Mouse (Mus musculus): ENCODE data around the gene Rnf166. TPM values are rescaled to one million over a fixed set of nuclear protein-coding genes. Genes with fewer than 3 reads are reported as not detected.

Rnf166 gene
- polyA plus RNA-seq, 1 experiment from 2014 or later: 11.5 TPM

GRCm38 (mm10) chr8:122500856-122501255, 25.0 kb upstream of the Rnf166 start:
- H3K27me3 ChIP-seq: no peaks in the 10 kb centered on the region
- H3K9ac ChIP-seq: no peak overlapping the region
- H3K36me3 ChIP-seq (replicated peaks): peaks cover 95% of the 10 kb centered on the region
- no peaks in the 10 kb centered on the region for H3K9me3 ChIP-seq (replicated peaks)
- H3K4me3 ChIP-seq (replicated peaks): no peak overlapping the region
- no peak overlapping the region for H3K4me2 ChIP-seq
- H3K27ac ChIP-seq (replicated peaks): no peak overlapping the region
- 37% methylated on average over 10 of the region's 10 CpGs for WGBS (ENCODE audit: insufficient replicate concordance)
- H3K4me1 ChIP-seq (replicated peaks): 0 out of 2 replicates have a peak, but pooled peaks cover 6% of the 10 kb centered on the region
- ATAC-seq (ENCODE audit: insufficient read depth): peak; percentile 47

GRCm38 (mm10) chr8:122497912-122498311, 22.0 kb upstream of the Rnf166 start:
- Histone ChIP-seq H3K4me3 (replicated peaks) (no peak overlapping the region), H3K36me3 (replicated peaks) (peaks cover 98% of the 10 kb centered on the region), H3K9ac (no peak overlapping the region), H3K4me2 (no peak overlapping the region), H3K4me1 (replicated peaks) (0 out of 2 replicates have a peak, but pooled peaks cover 6% of the 10 kb centered on the region), H3K9me3 (replicated peaks) (no peaks in the 10 kb centered on the region), H3K27me3 (no peaks in the 10 kb centered on the region), H3K27ac (replicated peaks) (no peak overlapping the region)
- 72% methylated on average over 17 of the region's 17 CpGs for WGBS (ENCODE audit: insufficient replicate concordance)
- ATAC-seq (ENCODE audit: insufficient read depth): no peak

GRCm38 (mm10) chr8:122497016-122497734, 21.3 kb upstream of the Rnf166 start:
- Histone ChIP-seq H3K27ac (replicated peaks) (no peak overlapping the region), H3K9me3 (replicated peaks) (no peaks in the 10 kb centered on the region), H3K4me1 (replicated peaks) (0 out of 2 replicates have a peak, but pooled peaks cover 6% of the 10 kb centered on the region), H3K9ac (no peak overlapping the region), H3K4me2 (no peak overlapping the region), H3K36me3 (replicated peaks) (peaks cover 98% of the 10 kb centered on the region), H3K4me3 (replicated peaks) (no peak overlapping the region), H3K27me3 (no peaks in the 10 kb centered on the region)
- 83% methylated on average over 12 of the region's 12 CpGs for WGBS (ENCODE audit: insufficient replicate concordance)
- no peak for ATAC-seq (ENCODE audit: insufficient read depth)

- Histone ChIP-seq H3K4me2 (no peak overlapping the region), H3K9me3 (replicated peaks) (no peaks in the 10 kb centered on the region), H3K4me1 (replicated peaks) (no peaks in the 10 kb centered on the region), H3K27ac (replicated peaks) (no peak overlapping the region), H3K9ac (no peak overlapping the region), H3K36me3 (replicated peaks) (peaks cover 100% of the 10 kb centered on the region), H3K27me3 (no peaks in the 10 kb centered on the region), H3K4me3 (replicated peaks) (no peak overlapping the region)
- ATAC-seq (ENCODE audit: insufficient read depth): no peak
- WGBS (ENCODE audit: insufficient replicate concordance): 91% methylated on average over 9 of the region's 9 CpGs
Observed at GRCm38 (mm10) chr8:122488387-122488786, 12.5 kb upstream of the Rnf166 start.

- no peaks in the 10 kb centered on the region for H3K27me3 ChIP-seq
- H3K4me1 ChIP-seq (replicated peaks): no peaks in the 10 kb centered on the region
- H3K9me3 ChIP-seq (replicated peaks): no peaks in the 10 kb centered on the region
- H3K4me2 ChIP-seq: no peak overlapping the region
- no peak for ATAC-seq (ENCODE audit: insufficient read depth)
- H3K4me3 ChIP-seq (replicated peaks): no peak overlapping the region
- peaks cover 98% of the 10 kb centered on the region for H3K36me3 ChIP-seq (replicated peaks)
- WGBS (ENCODE audit: insufficient replicate concordance): 76% methylated on average over 12 of the region's 12 CpGs
- no peak overlapping the region for H3K27ac ChIP-seq (replicated peaks)
- no peak overlapping the region for H3K9ac ChIP-seq
Observed at GRCm38 (mm10) chr8:122484831-122485230, 9.0 kb upstream of the Rnf166 start.

- H3K36me3 ChIP-seq (replicated peaks): peaks cover 98% of the 10 kb centered on the region
Observed at GRCm38 (mm10) chr8:122483877-122484276, 8.0 kb upstream of the Rnf166 start.

GRCm38 (mm10) chr8:122482448-122482847, 6.6 kb upstream of the Rnf166 start:
- Histone ChIP-seq H3K4me3 (replicated peaks) (no peak overlapping the region), H3K27me3 (no peaks in the 10 kb centered on the region), H3K36me3 (replicated peaks) (peaks cover 96% of the 10 kb centered on the region), H3K4me2 (no peak overlapping the region), H3K4me1 (replicated peaks) (peaks cover 5% of the 10 kb centered on the region; the same call in 1 of the 2 replicates), H3K9me3 (replicated peaks) (no peaks in the 10 kb centered on the region), H3K27ac (replicated peaks) (no peak overlapping the region), H3K9ac (no peak overlapping the region)
- no peak for ATAC-seq (ENCODE audit: insufficient read depth)
- WGBS (ENCODE audit: insufficient replicate concordance): 83% methylated on average over 8 of the region's 8 CpGs

More at GRCm38 (mm10) chr8:122483877-122484276, 8.0 kb upstream of the Rnf166 start:
- 93% methylated on average over 7 of the region's 7 CpGs for WGBS (ENCODE audit: insufficient replicate concordance)
- Histone ChIP-seq H3K9ac (no peak overlapping the region), H3K4me3 (replicated peaks) (no peak overlapping the region), H3K4me1 (replicated peaks) (no peaks in the 10 kb centered on the region), H3K4me2 (no peak overlapping the region), H3K27ac (replicated peaks) (no peak overlapping the region), H3K9me3 (replicated peaks) (no peaks in the 10 kb centered on the region), H3K27me3 (no peaks in the 10 kb centered on the region)
- no peak for ATAC-seq (ENCODE audit: insufficient read depth)

GRCm38 (mm10) chr8:122474951-122475560, 808 bp downstream of the Rnf166 start:
- Histone ChIP-seq H3K36me3 (replicated peaks) (peaks cover 35% of the 10 kb centered on the region), H3K4me1 (replicated peaks) (peaks cover 55% of the 10 kb centered on the region), H3K9ac (peak overlapping the region; percentile 87), H3K4me3 (replicated peaks) (peak overlapping the region; percentile 97), H3K27me3 (no peaks in the 10 kb centered on the region), H3K9me3 (replicated peaks) (no peaks in the 10 kb centered on the region), H3K27ac (replicated peaks) (peak overlapping the region; percentile 83), H3K4me2 (peak overlapping the region; percentile 97)
- peak; percentile 13; the same call in 1 of the 2 replicates for ATAC-seq (ENCODE audit: insufficient read depth)
- 3% methylated on average over 16 of the region's 16 CpGs for WGBS (ENCODE audit: insufficient replicate concordance)

GRCm38 (mm10) chr8:122473911-122474421, 1.9 kb downstream of the Rnf166 start:
- no peaks in the 10 kb centered on the region for H3K9me3 ChIP-seq (replicated peaks)
- H3K4me2 ChIP-seq: peak overlapping the region; percentile 97
- WGBS (ENCODE audit: insufficient replicate concordance): 48% methylated on average over 8 of the region's 8 CpGs
- peaks cover 24% of the 10 kb centered on the region for H3K36me3 ChIP-seq (replicated peaks)
- peak overlapping the region; percentile 97 for H3K4me3 ChIP-seq (replicated peaks)
- ATAC-seq (ENCODE audit: insufficient read depth): no peak
- no peaks in the 10 kb centered on the region for H3K27me3 ChIP-seq
- H3K4me1 ChIP-seq (replicated peaks): peaks cover 63% of the 10 kb centered on the region
- H3K27ac ChIP-seq (replicated peaks): peak overlapping the region; percentile 83
- H3K9ac ChIP-seq: no peak overlapping the region; the same call in 1 of the 2 replicates

- no peak overlapping the region for H3K9ac ChIP-seq
- ATAC-seq (ENCODE audit: insufficient read depth): no peak
Observed at GRCm38 (mm10) chr8:122470691-122471090, 5.2 kb downstream of the Rnf166 start.

GRCm38 (mm10) chr8:122469965-122470364, 5.9 kb downstream of the Rnf166 start:
- Histone ChIP-seq H3K36me3 (replicated peaks) (peaks cover 29% of the 10 kb centered on the region; the same call in 1 of the 2 replicates), H3K9me3 (replicated peaks) (no peaks in the 10 kb centered on the region), H3K27ac (replicated peaks) (no peak overlapping the region), H3K4me3 (replicated peaks) (no peak overlapping the region), H3K27me3 (no peaks in the 10 kb centered on the region), H3K4me1 (replicated peaks) (peaks cover 41% of the 10 kb centered on the region), H3K9ac (no peak overlapping the region), H3K4me2 (no peak overlapping the region)
- ATAC-seq (ENCODE audit: insufficient read depth): no peak
- WGBS (ENCODE audit: insufficient replicate concordance): 70% methylated on average over 10 of the region's 10 CpGs

More at GRCm38 (mm10) chr8:122470691-122471090, 5.2 kb downstream of the Rnf166 start:
- H3K27ac ChIP-seq (replicated peaks): no peak overlapping the region
- H3K9me3 ChIP-seq (replicated peaks): no peaks in the 10 kb centered on the region
- H3K4me3 ChIP-seq (replicated peaks): no peak overlapping the region
- H3K4me2 ChIP-seq: no peak overlapping the region
- H3K36me3 ChIP-seq (replicated peaks): peaks cover 29% of the 10 kb centered on the region; the same call in 1 of the 2 replicates
- peaks cover 43% of the 10 kb centered on the region for H3K4me1 ChIP-seq (replicated peaks)
- H3K27me3 ChIP-seq: no peaks in the 10 kb centered on the region
- 59% methylated on average over 5 of the region's 5 CpGs for WGBS (ENCODE audit: insufficient replicate concordance)

Measured in liver, embryonic 15.5 days (tissue).